Mouse (Mus musculus) heart, postnatal 4 days (tissue): ENCODE results near the gene Gm364. TPM values are rescaled to one million over a fixed set of nuclear protein-coding genes. Genes with fewer than 3 reads are reported as not detected.

Source experiments
- DNase-seq: peaks from one replicate; pipeline ENCODE4 v3.0.0; 2021
- total RNA-seq, 2 experiments: library from RNA; stranded (reverse); gene quantifications; 2 replicates each; pipeline ENCODE4 v1.2.3; 2021

Gene Gm364
- not detected for total RNA-seq

- no peak for DNase-seq
These were observed at the start of gene Gm364 for GRCm38 (mm10) chrX:57408769-57409168. Gm364 (plus strand) TSS chrX:57409154.

GRCm38 (mm10) chrX:57359316-57359715 is 49.6 kb upstream of the Gm364 start:
- no peak for DNase-seq

GRCm38 (mm10) chrX:57364891-57365569 is 43.9 kb upstream of the Gm364 start:
- no peak for DNase-seq

- DNase-seq: no peak
These were observed 36.0 kb upstream of the Gm364 start for GRCm38 (mm10) chrX:57372965-57373364.

- no peak for DNase-seq
These were observed 35.4 kb upstream of the Gm364 start for GRCm38 (mm10) chrX:57373543-57373942.

DNA sequence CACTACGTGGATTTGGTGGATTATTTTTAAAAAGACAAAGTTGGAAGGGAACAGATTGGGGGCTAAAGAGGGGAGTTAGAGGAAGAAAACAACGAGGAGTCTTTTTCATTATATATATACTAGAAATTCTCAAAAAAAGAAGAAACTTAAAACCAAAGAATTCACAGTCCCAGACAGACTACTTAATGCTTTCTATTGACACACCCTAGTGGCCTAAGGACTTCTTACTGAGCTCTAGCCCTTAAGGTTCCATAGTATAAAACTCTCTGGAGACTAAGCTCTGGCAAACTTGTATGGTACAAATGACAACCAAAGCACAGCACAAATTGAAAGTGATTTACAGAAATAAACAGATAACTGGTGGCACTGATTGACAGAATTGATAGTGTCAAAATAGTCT is 34.9 kb upstream of the Gm364 start:
- no peak for DNase-seq

DNA sequence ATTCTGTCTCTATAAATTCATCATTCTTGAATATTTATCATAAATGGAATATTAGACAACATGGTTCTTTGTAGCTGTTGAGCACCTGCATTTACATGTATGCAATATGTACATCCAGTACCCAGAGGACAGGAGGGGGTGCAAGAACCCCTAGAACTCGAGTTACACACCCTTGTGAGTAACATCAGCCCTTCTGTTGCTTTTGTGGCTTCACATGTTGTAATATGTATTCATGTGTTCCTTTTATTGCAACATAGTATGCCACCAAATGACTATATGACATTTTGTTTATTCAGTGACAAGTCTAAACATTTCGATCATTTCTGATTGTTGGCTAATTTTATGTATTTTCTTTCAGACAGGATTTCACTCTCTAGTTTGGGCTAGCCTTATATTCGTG is 31.9 kb upstream of the Gm364 start:
- DNase-seq: no peak

GRCm38 (mm10) chrX:57378579-57378978 is 30.4 kb upstream of the Gm364 start:
- no peak for DNase-seq

DNA sequence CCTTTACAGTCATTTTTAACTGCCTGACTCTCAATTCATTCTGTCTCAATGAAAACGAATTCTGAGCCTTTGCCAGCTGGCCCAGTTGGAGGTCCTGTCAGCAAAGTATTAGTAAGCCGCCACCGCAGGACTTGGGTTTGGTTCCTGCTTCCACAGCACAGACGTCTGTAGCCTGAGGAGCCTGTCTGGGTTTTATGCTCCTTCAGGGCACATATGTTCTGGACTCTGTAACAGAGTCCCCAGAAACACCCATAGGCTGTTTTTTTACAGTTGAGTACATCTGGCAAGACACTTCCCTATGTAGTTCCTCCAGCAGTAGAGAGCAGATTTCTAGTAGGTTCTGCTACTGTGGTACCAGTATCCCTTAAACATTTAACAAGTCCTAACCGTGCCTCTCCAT is 28.0 kb upstream of the Gm364 start:
- no peak for DNase-seq

DNA sequence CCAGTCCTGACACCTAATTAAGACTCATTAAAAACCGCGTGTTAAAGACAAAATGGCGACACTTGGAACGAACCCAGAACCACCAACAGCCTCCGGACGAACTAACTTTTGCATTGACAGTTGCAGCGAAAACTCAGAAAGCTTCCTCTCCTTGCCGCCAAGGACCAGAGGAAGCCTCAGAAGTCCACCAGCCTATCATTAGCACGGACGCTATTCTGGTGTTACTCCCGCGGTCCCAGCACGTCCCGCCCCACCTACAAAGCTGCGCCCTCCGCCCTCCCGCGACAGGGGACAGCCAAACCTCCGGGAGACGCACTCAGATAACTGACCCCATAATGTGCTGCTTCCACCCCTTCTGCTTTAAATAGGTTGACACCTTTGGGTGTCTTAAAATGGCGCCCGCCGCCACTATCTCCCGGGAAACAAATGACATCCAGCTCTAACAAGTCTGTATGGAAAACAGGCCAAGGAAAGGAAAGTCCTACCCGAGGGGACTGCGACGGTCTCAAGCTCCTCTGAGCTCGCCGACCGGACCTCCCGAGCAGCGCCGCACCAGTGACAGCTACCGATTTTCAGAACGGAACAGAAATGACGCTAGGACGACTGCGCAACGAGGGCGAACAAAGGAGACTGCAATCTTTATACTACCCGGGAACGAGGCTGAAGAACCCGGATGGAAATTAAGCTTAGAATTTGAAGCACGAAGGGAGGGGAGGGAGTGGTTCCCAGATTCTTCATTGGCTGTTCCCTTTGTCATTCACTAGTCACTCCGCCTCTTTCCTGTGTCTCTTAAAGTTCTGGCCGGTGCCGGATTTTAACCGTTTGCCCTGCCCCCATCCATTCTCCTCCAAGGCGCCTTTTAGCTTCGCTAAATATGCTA is 16.3 kb upstream of the Gm364 start, which contains the start of gene Rbmx:
Rbmx (minus strand) TSS at position 670 of the 880 bp plus-strand sequence.
- peak; percentile 86 for DNase-seq

GRCm38 (mm10) chrX:57393412-57393811 is 15.5 kb upstream of the Gm364 start:
- no peak for DNase-seq

DNA sequence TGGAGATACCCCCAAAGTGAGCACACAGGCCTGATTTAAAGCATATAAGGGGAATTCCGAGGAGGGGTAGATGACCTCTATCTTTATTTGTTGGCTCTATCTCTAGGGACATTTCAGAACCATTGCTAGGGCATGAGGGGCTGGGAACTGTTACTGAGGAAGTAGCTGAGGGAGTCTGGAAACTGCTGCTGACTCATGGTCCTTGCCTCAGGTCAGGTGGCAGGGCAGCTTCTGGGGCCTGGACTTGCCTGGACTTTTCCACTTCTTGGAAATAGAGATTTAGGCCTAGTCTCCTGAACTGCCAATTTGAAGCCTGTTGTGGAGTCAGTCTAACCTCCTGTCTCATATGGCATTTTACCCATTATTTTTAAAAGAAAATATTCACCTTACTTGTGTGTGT is 7.6 kb upstream of the Gm364 start:
- DNase-seq: no peak

GRCm38 (mm10) chrX:57403651-57404050 is 5.3 kb upstream of the Gm364 start:
- DNase-seq: no peak

- DNase-seq: no peak
These were observed 22.7 kb downstream of the Gm364 start for GRCm38 (mm10) chrX:57431610-57432009.

- no peak for DNase-seq
These were observed 24.9 kb downstream of the Gm364 start for GRCm38 (mm10) chrX:57433897-57434296.

DNA sequence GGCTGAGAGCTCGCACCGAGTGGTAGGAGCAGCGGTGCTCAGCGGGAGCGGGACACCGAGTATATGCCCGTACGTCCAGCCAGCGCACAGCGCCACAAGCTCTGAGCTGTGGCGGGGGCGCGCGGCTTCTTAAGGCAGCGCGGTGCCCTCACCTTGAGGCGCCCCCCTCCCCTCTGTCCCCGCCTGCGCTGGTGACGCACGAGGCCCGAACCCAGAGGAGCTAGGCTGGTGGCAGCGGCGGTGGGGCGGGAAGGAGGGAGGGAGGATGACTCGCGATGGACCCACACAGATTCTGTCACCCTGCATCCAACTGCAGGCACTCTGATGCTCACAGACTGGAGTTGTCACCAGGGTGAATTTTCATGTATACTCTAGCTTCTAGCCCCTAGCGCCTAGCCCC is 94.7 kb downstream of the Gm364 start, which contains the start of gene Gpr101:
Gpr101 (minus strand) TSS at position 124 of the 400 bp plus-strand sequence.
- no peak for DNase-seq

DNA sequence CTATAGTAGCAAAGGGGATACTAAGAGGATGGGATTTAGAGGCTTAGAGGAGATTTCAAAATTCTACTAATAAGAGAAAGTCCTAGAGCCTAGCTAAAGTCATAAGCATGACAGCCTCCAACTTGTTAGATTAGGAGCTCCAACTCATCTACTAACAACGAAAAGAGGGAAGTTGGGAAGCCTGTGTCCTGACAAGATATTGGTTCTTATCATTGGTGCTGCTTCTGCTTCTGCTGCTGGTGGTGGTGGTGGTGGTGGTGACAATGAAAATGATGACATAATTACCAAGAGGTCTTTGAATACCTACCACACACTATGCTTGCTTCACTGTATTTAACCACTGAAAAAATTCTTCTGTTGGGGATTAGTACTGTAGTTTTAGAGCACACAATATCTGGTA is 97.3 kb downstream of the Gm364 start:
- DNase-seq: no peak

- no peak for DNase-seq
These were observed 112.5 kb downstream of the Gm364 start for GRCm38 (mm10) chrX:57521117-57522095.
